Mouse (Mus musculus) ES-Bruce4 (cell line): ENCODE results near the gene C2cd2. TPM values are rescaled to one million over a fixed set of nuclear protein-coding genes. Genes with fewer than 3 reads are reported as not detected.
"Not testable (repeated sequence)": the region's sequence is repeated elsewhere in the genome, so short reads cannot be mapped to it uniquely, and the experiment has no call there.

ENCODE experiments used
- H3K27ac ChIP-seq: 2 replicates; pipeline ENCODE4 v1.5.1; 2012; ENCODE audit warnings: low read length, inconsistent platforms; ENCODE audit not compliant: insufficient read depth
- H3K27me3 ChIP-seq: 2 replicates; pipeline ENCODE4 v1.6.1; 2012; ENCODE audit warnings: mild to moderate bottlenecking, low read length, inconsistent platforms; ENCODE audit not compliant: control insufficient read depth, poor library complexity, insufficient read depth, severe bottlenecking
- H3K36me3 ChIP-seq: 2 replicates; pipeline ENCODE4 v1.6.1; 2012; ENCODE audit warnings: inconsistent platforms, mild to moderate bottlenecking, low read length, moderate library complexity; ENCODE audit not compliant: control insufficient read depth, poor library complexity, insufficient read depth, severe bottlenecking
- H3K4me1 ChIP-seq: one replicate; pipeline ENCODE4 v1.8.1; 2011; ENCODE audit warnings: low read length; ENCODE audit not compliant: control insufficient read depth, insufficient read depth
- H3K4me3 ChIP-seq: 2 replicates; pipeline ENCODE4 v1.5.1; 2011; ENCODE audit warnings: low read depth, mild to moderate bottlenecking, low read length
- H3K9ac ChIP-seq: 2 replicates; pipeline ENCODE4 v1.6.1; 2012; ENCODE audit warnings: low read depth, mild to moderate bottlenecking, inconsistent platforms; ENCODE audit not compliant: poor library complexity, severe bottlenecking
- H3K9me3 ChIP-seq: replicated peaks from 2 replicates; pipeline ENCODE4 v1.6.1; 2012; ENCODE audit warnings: mild to moderate bottlenecking, low read length, inconsistent platforms; ENCODE audit not compliant: control insufficient read depth, poor library complexity, insufficient read depth, severe bottlenecking
- CTCF ChIP-seq: IDR thresholded peaks from one replicate; pipeline ENCODE4 v1.8.1; 2011; ENCODE audit warnings: low read depth, low read length
- EP300 ChIP-seq: IDR thresholded peaks from 2 replicates; pipeline ENCODE4 v1.6.1; 2011; ENCODE audit warnings: low read depth, low read length; ENCODE audit not compliant: insufficient read depth
- POLR2A ChIP-seq: IDR thresholded peaks from one replicate; pipeline ENCODE4 v1.8.1; 2011; ENCODE audit warnings: low read length; ENCODE audit not compliant: insufficient read depth
- polyA plus RNA-seq: library from polyadenylated mRNA; stranded (reverse); fragments of >200 nt; gene quantifications from 2 replicates; pipeline ENCODE4 v1.2.4, GENCODE M21; 2011; ENCODE audit warnings: low read depth; ENCODE audit not compliant: missing spikeins, insufficient read depth, insufficient read length

C2cd2 gene
- polyA plus RNA-seq, 1 experiment: 15.6 TPM

DNA sequence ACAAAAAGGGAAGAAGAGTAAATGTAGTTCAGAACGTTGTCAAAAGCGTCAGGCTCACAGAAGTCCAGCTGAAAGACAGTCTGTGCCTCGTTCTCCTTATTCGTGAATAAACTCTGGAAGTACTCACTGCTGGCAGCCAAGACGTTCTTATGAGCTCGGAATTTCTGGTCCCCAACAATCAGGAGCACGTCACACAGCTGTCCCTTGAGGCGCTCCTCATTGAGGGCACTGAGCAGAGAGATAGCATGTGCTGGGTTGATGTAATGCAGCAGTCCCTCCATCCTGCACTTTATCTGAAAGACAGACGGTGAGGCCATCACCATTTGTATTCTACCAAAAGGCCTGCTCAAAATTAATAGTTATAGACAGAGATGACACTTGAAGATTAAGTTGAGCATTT is 9.6 kb downstream of the C2cd2 start:
- Histone ChIP-seq H3K9ac (no peak overlapping the region), H3K4me3 (no peak overlapping the region), H3K4me1 (peaks cover 3% of the 10 kb centered on the region), H3K9me3 (no peaks in the 10 kb centered on the region), H3K36me3 (peaks cover 35% of the 10 kb centered on the region), H3K27me3 (no peaks in the 10 kb centered on the region), H3K27ac (no peak overlapping the region)
- TF ChIP-seq POLR2A (no peak), CTCF (no peak), EP300 (no peak)

DNA sequence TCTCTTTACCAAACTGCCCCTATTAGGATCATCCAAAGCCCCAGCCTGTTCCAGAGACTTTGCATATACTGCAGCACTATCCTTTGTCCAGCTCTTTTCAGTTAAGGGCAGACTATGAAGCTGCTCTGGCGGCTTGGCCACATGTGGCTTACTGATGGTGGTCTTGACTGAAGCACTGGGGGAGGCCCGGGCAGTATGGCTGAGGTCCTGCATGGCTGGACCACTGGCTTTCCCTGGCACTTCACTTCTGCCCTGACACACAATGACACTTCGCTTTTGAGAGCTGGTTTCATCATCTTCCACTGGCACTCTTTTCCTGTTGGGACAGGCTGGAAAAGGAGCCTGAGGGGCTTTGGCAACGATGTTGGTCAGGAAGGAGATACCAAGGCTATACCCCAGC is 10.0 kb downstream of the C2cd2 start:
- TF ChIP-seq EP300 (no peak), CTCF (no peak)
- Histone ChIP-seq H3K4me3 (no peak overlapping the region), H3K4me1 (peaks cover 3% of the 10 kb centered on the region), H3K36me3 (peaks cover 32% of the 10 kb centered on the region), H3K27me3 (no peaks in the 10 kb centered on the region), H3K9me3 (no peaks in the 10 kb centered on the region), H3K9ac (no peak overlapping the region), H3K27ac (no peak overlapping the region)

DNA sequence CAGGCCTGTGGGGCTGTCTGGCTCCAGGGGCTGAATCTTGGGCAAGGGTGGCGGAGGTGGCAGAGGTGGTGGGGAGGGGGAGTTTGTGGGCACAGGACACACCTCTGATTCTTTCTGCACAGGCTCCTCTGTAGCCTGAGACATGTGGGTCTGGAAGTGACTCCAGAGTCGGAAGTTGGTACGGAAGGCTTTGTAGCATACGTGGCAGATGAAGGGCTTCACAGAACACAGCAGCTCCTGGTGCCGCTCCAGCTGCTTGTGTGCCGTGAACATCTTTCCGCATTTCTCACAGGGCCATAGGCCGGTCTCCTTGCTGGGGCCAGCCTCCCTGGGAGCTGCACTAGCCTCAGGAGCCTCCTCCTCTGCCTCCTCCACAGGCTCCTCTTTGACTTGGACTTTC is 12.3 kb downstream of the C2cd2 start:
- Histone ChIP-seq H3K4me3 (no peak overlapping the region), H3K9me3 (no peaks in the 10 kb centered on the region), H3K9ac (no peak overlapping the region), H3K27me3 (no peaks in the 10 kb centered on the region), H3K27ac (no peak overlapping the region), H3K4me1 (peaks cover 3% of the 10 kb centered on the region), H3K36me3 (peaks cover 22% of the 10 kb centered on the region)
- TF ChIP-seq CTCF (no peak), POLR2A (no peak), EP300 (no peak)

DNA sequence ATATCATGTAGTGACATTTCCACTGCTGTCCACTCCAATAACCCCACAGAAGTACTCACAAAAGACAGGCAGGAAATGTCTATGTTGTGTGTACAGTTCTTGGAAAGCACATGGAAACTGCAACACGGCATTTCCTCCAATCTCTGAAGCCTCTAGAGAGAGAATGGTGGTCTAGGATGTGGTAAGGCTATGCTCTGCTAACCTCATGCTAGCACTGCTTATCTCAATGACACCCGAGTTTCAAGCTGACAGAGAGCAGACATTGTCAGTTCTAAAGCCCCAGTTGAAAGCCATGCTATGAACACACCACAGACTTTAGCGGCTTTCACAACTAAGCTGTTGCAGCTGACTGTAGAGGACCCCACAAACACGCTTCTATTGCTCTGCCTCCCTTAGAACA is 13.6 kb downstream of the C2cd2 start:
- Histone ChIP-seq H3K36me3 (peaks cover 22% of the 10 kb centered on the region), H3K4me3 (no peak overlapping the region), H3K9ac (no peak overlapping the region), H3K4me1 (peaks cover 3% of the 10 kb centered on the region), H3K27ac (no peak overlapping the region), H3K27me3 (no peaks in the 10 kb centered on the region), H3K9me3 (no peaks in the 10 kb centered on the region)
- no peak for TF ChIP-seq POLR2A
- no peak for TF ChIP-seq EP300
- TF ChIP-seq CTCF: no peak

DNA sequence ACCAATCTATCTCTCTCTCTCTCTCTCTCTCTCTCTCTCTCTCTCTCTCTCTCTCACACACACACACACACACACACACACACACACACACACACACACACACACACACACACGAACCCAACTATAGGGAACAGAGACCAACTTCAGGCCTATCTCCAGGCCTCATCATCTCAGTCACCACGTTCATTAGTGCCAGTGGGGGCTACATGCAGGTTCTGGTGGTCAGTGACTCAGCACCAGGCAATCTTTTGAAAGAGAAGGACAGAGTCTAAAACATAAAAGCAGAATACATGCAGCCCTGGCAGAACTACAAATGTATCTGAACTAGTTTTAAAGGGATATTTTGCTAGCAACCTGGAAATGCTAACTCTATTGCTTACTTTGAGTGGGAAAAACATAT is 15.4 kb downstream of the C2cd2 start:
- not testable (repeated sequence) for H3K4me3 ChIP-seq, H3K27ac ChIP-seq, H3K27me3 ChIP-seq, H3K9me3 ChIP-seq, H3K4me1 ChIP-seq, H3K9ac ChIP-seq
- H3K36me3 ChIP-seq: peaks cover 18% of the 10 kb centered on the region

DNA sequence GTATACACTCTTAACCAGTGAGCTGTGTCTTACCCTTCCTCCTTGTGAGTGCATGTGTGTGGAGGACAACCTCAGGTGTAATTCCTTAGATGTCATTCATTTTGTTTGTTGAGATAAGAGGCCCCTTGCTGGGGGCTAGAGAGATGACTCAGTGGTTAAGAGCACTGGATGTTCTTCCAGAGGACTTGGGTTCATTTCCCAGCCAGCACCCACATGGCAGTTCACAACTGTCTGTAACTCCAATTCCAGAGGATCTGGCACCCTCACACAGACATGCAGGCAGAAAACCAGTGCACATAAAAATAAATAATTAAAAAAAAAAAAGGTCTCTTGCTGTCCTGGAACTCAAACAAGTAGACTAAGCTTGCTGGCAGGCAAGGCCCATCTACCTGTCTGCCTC is 20.6 kb downstream of the C2cd2 start:
- TF ChIP-seq CTCF (no peak), POLR2A (no peak), EP300 (no peak)
- no peak overlapping the region for H3K27ac ChIP-seq
- no peaks in the 10 kb centered on the region for H3K9me3 ChIP-seq
- no peaks in the 10 kb centered on the region for H3K27me3 ChIP-seq
- H3K4me3 ChIP-seq: no peak overlapping the region
- H3K4me1 ChIP-seq: no peaks in the 10 kb centered on the region
- H3K9ac ChIP-seq: no peak overlapping the region
- H3K36me3 ChIP-seq: no peaks in the 10 kb centered on the region

DNA sequence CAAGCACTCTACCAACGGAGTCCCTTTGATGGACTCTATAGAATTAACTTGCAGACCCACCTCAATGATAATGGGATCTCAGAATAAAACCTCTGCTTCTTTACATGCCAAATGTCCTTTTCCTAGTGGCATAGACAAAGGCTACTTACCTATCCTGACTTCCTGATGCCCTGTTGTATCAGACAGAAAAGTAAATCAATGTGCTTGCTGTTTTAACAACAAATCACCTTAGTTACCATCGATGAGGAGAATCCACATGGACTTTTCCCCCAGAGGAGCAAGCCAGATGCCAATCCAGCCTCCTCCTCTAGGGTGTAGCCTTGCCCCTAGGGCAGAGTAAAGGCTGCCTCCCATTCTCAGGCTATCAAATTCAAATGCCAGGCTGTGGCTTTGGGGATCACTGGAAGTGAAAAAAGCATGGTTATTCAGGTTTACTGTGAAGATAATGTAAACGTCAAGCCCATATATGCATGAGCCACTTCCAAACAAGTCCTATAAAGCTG is 21.9 kb downstream of the C2cd2 start:
- no peaks in the 10 kb centered on the region for H3K9me3 ChIP-seq
- H3K27me3 ChIP-seq: no peaks in the 10 kb centered on the region
- no peaks in the 10 kb centered on the region for H3K36me3 ChIP-seq
- H3K4me1 ChIP-seq: no peaks in the 10 kb centered on the region
- H3K4me3 ChIP-seq: no peak overlapping the region
- no peak overlapping the region for H3K9ac ChIP-seq
- TF ChIP-seq EP300: no peak
- no peak for TF ChIP-seq CTCF
- TF ChIP-seq POLR2A: no peak
- no peak overlapping the region for H3K27ac ChIP-seq
